Mouse (Mus musculus): ENCODE measurements around the gene Sesn3. TPM values are rescaled to one million over a fixed set of nuclear protein-coding genes. Genes with fewer than 3 reads are reported as not detected.

The Sesn3 gene
- total and polyA plus RNA-seq, 3 experiments, result 1.5 to 6.0 TPM; not detected in 1

DNA sequence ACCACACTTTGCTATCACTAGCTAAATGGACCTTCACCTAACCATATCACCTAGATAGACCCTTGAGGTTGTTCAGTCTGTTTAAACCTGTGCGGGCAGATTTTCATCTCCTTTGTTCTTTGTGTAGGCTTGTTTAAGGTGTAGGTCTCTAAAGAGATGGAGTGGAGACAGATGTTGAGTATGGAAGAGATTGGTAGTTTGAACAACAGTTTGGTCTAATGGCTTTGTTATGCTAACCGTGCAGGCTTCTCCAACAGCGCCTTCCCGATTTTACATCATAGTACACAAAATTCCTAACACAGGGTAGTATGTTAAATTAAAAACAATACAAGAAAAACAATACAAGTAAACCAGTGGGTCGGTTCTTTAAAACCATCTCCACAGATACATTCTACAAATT is 281 bp upstream of the Sesn3 start:
- peaks cover 0 to 9% of the 10 kb centered on the region in 2 experiments; a peak in 3 of 4 replicates for H3K4me1 ChIP-seq (ENCODE audit: control insufficient read depth in 1 of 2, insufficient read depth in 2 of 2, low read length in 2 of 2)
- H3K9me3 ChIP-seq (replicated peaks; ENCODE audit: insufficient read depth, low read length), result no peaks in the 10 kb centered on the region
- H3K9ac ChIP-seq (ENCODE audit: control insufficient read depth, low read depth, low read length, poor library complexity, severe bottlenecking), result peak overlapping the region; percentile 11; the same call in 1 of the 2 replicates
- H3K79me2 ChIP-seq (ENCODE audit: control insufficient read depth, insufficient read depth, low read length, poor library complexity), result no peaks in the 10 kb centered on the region
- no peak overlapping the region for H3K27ac ChIP-seq (ENCODE audit: control insufficient read depth, low read depth, low read length)
- peaks cover 0 to 12% of the 10 kb centered on the region in 2 experiments; a peak in 2 of 4 replicates for H3K36me3 ChIP-seq (ENCODE audit: control insufficient read depth in 1 of 2, insufficient read depth in 2 of 2, low read length in 2 of 2)
- peaks cover 8 to 27% of the 10 kb centered on the region in 2 experiments for H3K27me3 ChIP-seq (ENCODE audit: control insufficient read depth in 1 of 2, insufficient read depth in 2 of 2, low read length in 2 of 2)
- DNase-seq (ENCODE audit: low read depth, low spot score), result no peak
- no peak for TF ChIP-seq GABPA (IDR thresholded peaks at IDR 0.05; ENCODE audit: low read depth, low read length)
- H3K4me3 ChIP-seq (ENCODE audit: control insufficient read depth in 1 of 2, insufficient read depth in 1 of 2, low read depth in 2 of 2, low read length in 2 of 2), result peak overlapping the region; percentile 54 to 66

DNA sequence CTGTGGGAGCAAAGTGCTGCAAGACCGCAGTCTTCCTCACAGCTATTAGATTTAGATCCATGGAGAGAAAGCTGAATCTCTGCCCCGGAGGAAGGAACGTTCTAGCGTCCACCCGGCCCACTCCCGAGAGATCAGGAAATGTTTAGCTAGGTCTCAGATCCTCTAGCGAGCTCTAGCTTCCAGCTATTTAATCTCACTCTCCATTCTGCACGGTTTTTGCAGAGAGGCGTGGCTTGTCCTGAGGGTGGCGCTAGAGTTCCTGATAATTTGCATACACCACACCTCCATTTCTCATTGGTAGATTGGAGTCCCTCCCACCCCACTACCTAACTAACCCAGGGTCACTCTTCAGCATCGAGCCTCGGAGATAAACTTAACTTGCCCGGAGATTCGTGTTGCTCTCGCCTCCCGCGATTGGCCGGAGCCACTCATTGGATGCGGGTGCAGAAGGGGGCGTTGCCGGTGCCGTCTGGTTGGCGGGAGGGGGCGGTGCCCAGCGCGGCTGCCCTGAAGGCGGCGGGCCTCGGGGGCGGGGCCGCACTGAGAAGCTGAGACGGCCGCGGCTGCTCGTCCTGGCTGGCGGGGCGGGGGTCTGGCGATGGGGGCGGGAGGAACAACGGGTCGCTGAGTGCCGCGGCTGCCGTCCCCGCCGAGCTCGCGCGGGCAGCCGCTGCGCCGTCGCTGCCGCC is 1.1 kb downstream of the Sesn3 start:
- H3K27me3 ChIP-seq (ENCODE audit: control insufficient read depth in 1 of 2, insufficient read depth in 2 of 2, low read length in 2 of 2), result peaks cover 5 to 22% of the 10 kb centered on the region in 2 experiments
- peak; percentile 100 for DNase-seq (ENCODE audit: low read depth, low spot score)
- H3K79me2 ChIP-seq (ENCODE audit: control insufficient read depth, insufficient read depth, low read length, poor library complexity), result no peaks in the 10 kb centered on the region
- H3K4me3 ChIP-seq (ENCODE audit: control insufficient read depth in 1 of 2, insufficient read depth in 1 of 2, low read depth in 2 of 2, low read length in 2 of 2), result peak overlapping the region; percentile 66 to 71
- H3K36me3 ChIP-seq (ENCODE audit: control insufficient read depth in 1 of 2, insufficient read depth in 2 of 2, low read length in 2 of 2), result peaks cover 0 to 12% of the 10 kb centered on the region in 2 experiments; a peak in 2 of 4 replicates
- peak overlapping the region; percentile 67 for H3K9ac ChIP-seq (ENCODE audit: control insufficient read depth, low read depth, low read length, poor library complexity, severe bottlenecking)
- H3K9me3 ChIP-seq (replicated peaks; ENCODE audit: insufficient read depth, low read length), result no peaks in the 10 kb centered on the region
- peaks cover 0 to 9% of the 10 kb centered on the region in 2 experiments; a peak in 3 of 4 replicates for H3K4me1 ChIP-seq (ENCODE audit: control insufficient read depth in 1 of 2, insufficient read depth in 2 of 2, low read length in 2 of 2)
- peak overlapping the region; percentile 29 for H3K27ac ChIP-seq (ENCODE audit: control insufficient read depth, low read depth, low read length)
- TF ChIP-seq RAD21 (IDR thresholded peaks at IDR 0.05; ENCODE audit: low read depth, low read length) (peak; percentile 47), KAT2A (conservative IDR thresholded peaks at IDR 0.05; ENCODE audit: low read depth, low read length) (peak; percentile 46; the same call in 1 of the 2 replicates), GATA1 (IDR thresholded peaks at IDR 0.05; ENCODE audit: low read depth, low read length) (peak; percentile 89), TCF12 (IDR thresholded peaks at IDR 0.05; ENCODE audit: low read depth, low read length) (peak; percentile 64), MXI1 (IDR thresholded peaks at IDR 0.05; ENCODE audit: low read depth, low read length) (peak; percentile 89), ELF1 (IDR thresholded peaks at IDR 0.05; ENCODE audit: low read depth, low read length) (peak; percentile 84), MYC (IDR thresholded peaks at IDR 0.05; ENCODE audit: low read depth, low read length) (peak; percentile 86), BHLHE40 (IDR thresholded peaks at IDR 0.05; ENCODE audit: borderline replicate concordance, low read depth, low read length) (peak; percentile 59; the same call in 1 of the 2 replicates), POLR2AphosphoS5 (IDR thresholded peaks at IDR 0.05; ENCODE audit: borderline replicate concordance, low read depth, low read length) (no peak), NRF1 (IDR thresholded peaks at IDR 0.05; ENCODE audit: insufficient read depth, low read depth, low read length, poor library complexity, severe bottlenecking) (0 out of 2 replicates have a peak, but pooled peaks have one; percentile 23), CTCF (IDR thresholded peaks at IDR 0.05 in 2 of 3, conservative IDR thresholded peaks at IDR 0.05 in 1 of 3; ENCODE audit: control insufficient read depth in 1 of 3, insufficient read depth in 1 of 3, low read depth in 2 of 3, low read length in 3 of 3, poor library complexity in 1 of 3, severe bottlenecking in 1 of 3) (peak; percentile 51 to 78 (median 52)), UBTF (IDR thresholded peaks at IDR 0.05; ENCODE audit: borderline replicate concordance, insufficient read depth, low read depth, low read length) (no peak), SIN3A (IDR thresholded peaks at IDR 0.05; ENCODE audit: low read length) (peak; percentile 98), ETS1 (IDR thresholded peaks at IDR 0.05; ENCODE audit: low read depth, low read length) (peak; percentile 65; the same call in 1 of the 2 replicates), USF2 (IDR thresholded peaks at IDR 0.05; ENCODE audit: borderline replicate concordance in 1 of 2, insufficient read depth in 1 of 2, low read depth in 1 of 2, low read length in 2 of 2) (no peak), JUND (IDR thresholded peaks at IDR 0.05; ENCODE audit: low read depth, low read length) (peak; percentile 82), MAX (IDR thresholded peaks at IDR 0.05; ENCODE audit: low read length) (peak; percentile 90), HCFC1 (IDR thresholded peaks at IDR 0.05; ENCODE audit: low read depth, low read length) (peak; percentile 78), USF1 (IDR thresholded peaks at IDR 0.05; ENCODE audit: low read depth, low read length) (peak; percentile 52), ZC3H11A (IDR thresholded peaks at IDR 0.05; ENCODE audit: low read depth, low read length) (no peak), MYB (IDR thresholded peaks at IDR 0.05; ENCODE audit: low read depth, low read length) (no peak), E2F4 (IDR thresholded peaks at IDR 0.05; ENCODE audit: borderline replicate concordance, low read depth, low read length) (peak; percentile 79; the same call in 1 of the 2 replicates), RCOR1 (IDR thresholded peaks at IDR 0.05; ENCODE audit: low read depth, low read length) (peak; percentile 66), ZNF384 (IDR thresholded peaks at IDR 0.05; ENCODE audit: low read depth, low read length) (peak; percentile 36; the same call in 1 of the 2 replicates), SMC3 (IDR thresholded peaks at IDR 0.05; ENCODE audit: low read depth, low read length) (peak; percentile 48), CHD1 (IDR thresholded peaks at IDR 0.05; ENCODE audit: low read depth, low read length) (no peak), GABPA (IDR thresholded peaks at IDR 0.05; ENCODE audit: low read depth, low read length) (no peak; the same call in 1 of the 2 replicates), ZKSCAN1 (IDR thresholded peaks at IDR 0.05; ENCODE audit: low read depth, low read length) (no peak), ZMIZ1 (IDR thresholded peaks at IDR 0.05; ENCODE audit: low read depth, low read length) (peak; percentile 79; the same call in 1 of the 2 replicates)

Data from MEL (cell line).